Mouse (Mus musculus): ENCODE measurements at regions not wholly inside any gene's neighbourhood (a gene's known extent, or its start where the extent isn't known, plus 50 kb on each side); places are given as distances from the start of the nearest gene placed in this dataset.
"Not testable (repeated sequence)": the region's sequence is repeated elsewhere in the genome, so short reads cannot be mapped to it uniquely, and the experiment has no call there.

GRCm38 (mm10) chr8:34287801-34288200 lies 176.3 kb upstream of the Gm10131 start:
- 29% methylated on average over 2 of the region's 2 CpGs for WGBS
- no peak for ATAC-seq (ENCODE audit: low read depth)
- no peaks in the 10 kb centered on the region; the same call in 1 of the 2 replicates for H3K4me1 ChIP-seq (replicated peaks; ENCODE audit: control insufficient read depth, insufficient read depth, low read length)
- H3K9me3 ChIP-seq (ENCODE audit: control insufficient read depth, low read length) = no peaks in the 10 kb centered on the region
- no peaks in the 10 kb centered on the region for H3K36me3 ChIP-seq (ENCODE audit: control insufficient read depth, insufficient read depth, low read length)
- H3K4me2 ChIP-seq (ENCODE audit: low read depth, low read length) = no peak overlapping the region
- no peak overlapping the region for H3K9ac ChIP-seq (ENCODE audit: low read length)
- no peak overlapping the region for H3K4me3 ChIP-seq (ENCODE audit: low read length)
- no peaks in the 10 kb centered on the region for H3K27me3 ChIP-seq (ENCODE audit: control insufficient read depth, insufficient read depth, low read depth, low read length)
- H3K27ac ChIP-seq (ENCODE audit: low read length) = no peak overlapping the region

GRCm38 (mm10) chr8:34284576-34284975 lies 173.0 kb upstream of the Gm10131 start:
- H3K36me3 ChIP-seq (ENCODE audit: control insufficient read depth, insufficient read depth, low read length) = no peaks in the 10 kb centered on the region
- no peaks in the 10 kb centered on the region for H3K9me3 ChIP-seq (ENCODE audit: control insufficient read depth, low read length)
- peak; percentile 20; the same call in 1 of the 2 replicates for ATAC-seq (ENCODE audit: low read depth)
- no peak overlapping the region for H3K4me3 ChIP-seq (ENCODE audit: low read length)
- no peaks in the 10 kb centered on the region; the same call in 1 of the 2 replicates for H3K4me1 ChIP-seq (replicated peaks; ENCODE audit: control insufficient read depth, insufficient read depth, low read length)
- WGBS = 63% methylated on average over 3 of the region's 3 CpGs
- no peaks in the 10 kb centered on the region for H3K27me3 ChIP-seq (ENCODE audit: control insufficient read depth, insufficient read depth, low read depth, low read length)
- no peak overlapping the region for H3K4me2 ChIP-seq (ENCODE audit: low read depth, low read length)
- no peak overlapping the region for H3K9ac ChIP-seq (ENCODE audit: low read length)
- no peak overlapping the region for H3K27ac ChIP-seq (ENCODE audit: low read length)

GRCm38 (mm10) chr8:34280433-34280832 lies 168.9 kb upstream of the Gm10131 start:
- WGBS = no CpG with 5 or more reads among the region's 11 CpGs
- no peaks in the 10 kb centered on the region for H3K27me3 ChIP-seq (ENCODE audit: control insufficient read depth, insufficient read depth, low read depth, low read length)

GRCm38 (mm10) chr8:34275977-34276660 lies 164.6 kb upstream of the Gm10131 start:
- Histone ChIP-seq H3K27me3 (ENCODE audit: control insufficient read depth, insufficient read depth, low read depth, low read length) (no peaks in the 10 kb centered on the region), H3K27ac (ENCODE audit: low read length) (no peak overlapping the region), H3K36me3 (ENCODE audit: control insufficient read depth, insufficient read depth, low read length) (no peaks in the 10 kb centered on the region), H3K9me3 (ENCODE audit: control insufficient read depth, low read length) (no peaks in the 10 kb centered on the region), H3K4me2 (ENCODE audit: low read depth, low read length) (no peak overlapping the region), H3K4me3 (ENCODE audit: low read length) (no peak overlapping the region), H3K4me1 (replicated peaks; ENCODE audit: control insufficient read depth, insufficient read depth, low read length) (no peaks in the 10 kb centered on the region), H3K9ac (ENCODE audit: low read length) (no peak overlapping the region)
- ATAC-seq (ENCODE audit: low read depth) = no peak
- WGBS = 63% methylated on average over 7 of the region's 7 CpGs

More at GRCm38 (mm10) chr8:34280433-34280832, 168.9 kb upstream of the Gm10131 start:
- ATAC-seq (ENCODE audit: low read depth) = no peak
- Histone ChIP-seq H3K4me3 (ENCODE audit: low read length) (no peak overlapping the region), H3K27ac (ENCODE audit: low read length) (no peak overlapping the region), H3K9me3 (ENCODE audit: control insufficient read depth, low read length) (no peaks in the 10 kb centered on the region), H3K36me3 (ENCODE audit: control insufficient read depth, insufficient read depth, low read length) (no peaks in the 10 kb centered on the region), H3K9ac (ENCODE audit: low read length) (no peak overlapping the region), H3K4me2 (ENCODE audit: low read depth, low read length) (no peak overlapping the region), H3K4me1 (replicated peaks; ENCODE audit: control insufficient read depth, insufficient read depth, low read length) (no peaks in the 10 kb centered on the region)

- H3K36me3 ChIP-seq (ENCODE audit: control insufficient read depth, insufficient read depth, low read length); H3K27me3 ChIP-seq (ENCODE audit: control insufficient read depth, insufficient read depth, low read depth, low read length); H3K4me2 ChIP-seq (ENCODE audit: low read depth, low read length); ATAC-seq (ENCODE audit: low read depth); H3K4me3 ChIP-seq (ENCODE audit: low read length); H3K9ac ChIP-seq (ENCODE audit: low read length); H3K27ac ChIP-seq (ENCODE audit: low read length); H3K4me1 ChIP-seq (replicated peaks; ENCODE audit: control insufficient read depth, insufficient read depth, low read length); H3K9me3 ChIP-seq (ENCODE audit: control insufficient read depth, low read length): not testable (repeated sequence)
- WGBS = 81% methylated on average over 2 of the region's 2 CpGs
Measured at GRCm38 (mm10) chr8:34274796-34275195, 163.3 kb upstream of the Gm10131 start.

GRCm38 (mm10) chr8:34274171-34274570 lies 162.6 kb upstream of the Gm10131 start:
- H3K9me3 ChIP-seq (ENCODE audit: control insufficient read depth, low read length) = no peaks in the 10 kb centered on the region
- no peaks in the 10 kb centered on the region for H3K27me3 ChIP-seq (ENCODE audit: control insufficient read depth, insufficient read depth, low read depth, low read length)
- no peak overlapping the region for H3K4me3 ChIP-seq (ENCODE audit: low read length)
- no peaks in the 10 kb centered on the region for H3K36me3 ChIP-seq (ENCODE audit: control insufficient read depth, insufficient read depth, low read length)
- no peak overlapping the region for H3K4me2 ChIP-seq (ENCODE audit: low read depth, low read length)
- no peaks in the 10 kb centered on the region for H3K4me1 ChIP-seq (replicated peaks; ENCODE audit: control insufficient read depth, insufficient read depth, low read length)
- no peak for ATAC-seq (ENCODE audit: low read depth)
- no peak overlapping the region for H3K9ac ChIP-seq (ENCODE audit: low read length)
- 92% methylated on average over 6 of the region's 6 CpGs for WGBS
- no peak overlapping the region for H3K27ac ChIP-seq (ENCODE audit: low read length)

- no peak for ATAC-seq (ENCODE audit: low read depth)
- no peak overlapping the region for H3K4me2 ChIP-seq (ENCODE audit: low read depth, low read length)
- no peaks in the 10 kb centered on the region for H3K9me3 ChIP-seq (ENCODE audit: control insufficient read depth, low read length)
- H3K4me3 ChIP-seq (ENCODE audit: low read length) = no peak overlapping the region
- H3K27ac ChIP-seq (ENCODE audit: low read length) = no peak overlapping the region
- 81% methylated on average over 6 of the region's 6 CpGs for WGBS
- H3K4me1 ChIP-seq (replicated peaks; ENCODE audit: control insufficient read depth, insufficient read depth, low read length) = no peaks in the 10 kb centered on the region
- H3K27me3 ChIP-seq (ENCODE audit: control insufficient read depth, insufficient read depth, low read depth, low read length) = no peaks in the 10 kb centered on the region
- H3K9ac ChIP-seq (ENCODE audit: low read length) = no peak overlapping the region
- no peaks in the 10 kb centered on the region for H3K36me3 ChIP-seq (ENCODE audit: control insufficient read depth, insufficient read depth, low read length)
Measured at GRCm38 (mm10) chr8:34269848-34270247, 158.3 kb upstream of the Gm10131 start.

GRCm38 (mm10) chr8:34268806-34269520 lies 157.4 kb upstream of the Gm10131 start:
- no peak for ATAC-seq (ENCODE audit: low read depth)
- no peak overlapping the region for H3K27ac ChIP-seq (ENCODE audit: low read length)
- H3K4me2 ChIP-seq (ENCODE audit: low read depth, low read length) = no peak overlapping the region
- 81% methylated on average over 18 of the region's 18 CpGs for WGBS
- H3K4me3 ChIP-seq (ENCODE audit: low read length) = no peak overlapping the region
- no peak overlapping the region for H3K9ac ChIP-seq (ENCODE audit: low read length)
- no peaks in the 10 kb centered on the region for H3K36me3 ChIP-seq (ENCODE audit: control insufficient read depth, insufficient read depth, low read length)
- H3K4me1 ChIP-seq (replicated peaks; ENCODE audit: control insufficient read depth, insufficient read depth, low read length) = no peaks in the 10 kb centered on the region
- H3K9me3 ChIP-seq (ENCODE audit: control insufficient read depth, low read length) = no peaks in the 10 kb centered on the region
- no peaks in the 10 kb centered on the region for H3K27me3 ChIP-seq (ENCODE audit: control insufficient read depth, insufficient read depth, low read depth, low read length)

- no peak overlapping the region for H3K9ac ChIP-seq (ENCODE audit: low read length)
- 75% methylated on average over 2 of the region's 2 CpGs for WGBS
- no peaks in the 10 kb centered on the region for H3K27me3 ChIP-seq (ENCODE audit: control insufficient read depth, insufficient read depth, low read depth, low read length)
- ATAC-seq (ENCODE audit: low read depth) = no peak
- no peak overlapping the region for H3K4me2 ChIP-seq (ENCODE audit: low read depth, low read length)
- H3K9me3 ChIP-seq (ENCODE audit: control insufficient read depth, low read length) = no peaks in the 10 kb centered on the region
- no peaks in the 10 kb centered on the region for H3K4me1 ChIP-seq (replicated peaks; ENCODE audit: control insufficient read depth, insufficient read depth, low read length)
- no peak overlapping the region for H3K27ac ChIP-seq (ENCODE audit: low read length)
- no peaks in the 10 kb centered on the region for H3K36me3 ChIP-seq (ENCODE audit: control insufficient read depth, insufficient read depth, low read length)
- H3K4me3 ChIP-seq (ENCODE audit: low read length) = no peak overlapping the region
Measured at GRCm38 (mm10) chr8:34254978-34255377, 143.4 kb upstream of the Gm10131 start.
